Mouse (Mus musculus) hindbrain, embryonic 14.5 days (tissue): ENCODE data around the gene Acp6. TPM values are rescaled to one million over a fixed set of nuclear protein-coding genes. Genes with fewer than 3 reads are reported as not detected.

ENCODE experiments used
- ATAC-seq: fragments of 200-750 bp; cut with Nextera tagmentation; 2 replicates; pipeline ENCODE4 v1.8.0; 2017; ENCODE audit warnings: moderate number of reproducible peaks, mild to moderate bottlenecking, moderate TSS enrichment, moderate library complexity; ENCODE audit not compliant: low FRiP score
- DNase-seq: peaks from one replicate; pipeline ENCODE4 v3.0.0-alpha.2; 2015; ENCODE audit warnings: low spot score
- H3K27ac ChIP-seq: fragments of 300-500 bp; sonication (generic); 2 replicates; pipeline ENCODE4 v1.5.1; 2014; ENCODE audit warnings: mild to moderate bottlenecking, moderate library complexity
- H3K27me3 ChIP-seq: fragments of 300-500 bp; sonication (generic); 2 replicates; pipeline ENCODE4 v1.6.1; 2014; ENCODE audit warnings: mild to moderate bottlenecking, low read length, mixed read lengths; ENCODE audit not compliant: control insufficient read depth, insufficient read depth
- H3K36me3 ChIP-seq: fragments of 300-500 bp; sonication (generic); replicated peaks from 2 replicates; pipeline ENCODE4 v1.6.1; 2014; ENCODE audit not compliant: control insufficient read depth, insufficient read depth
- H3K4me1 ChIP-seq: fragments of 300-500 bp; sonication (generic); replicated peaks from 2 replicates; pipeline ENCODE4 v1.6.1; 2014; ENCODE audit warnings: antibody characterized with exemption, low read length, mixed read lengths; ENCODE audit not compliant: control insufficient read depth, insufficient read depth
- H3K4me2 ChIP-seq: fragments of 300-500 bp; sonication (generic); replicated peaks from 2 replicates; pipeline ENCODE4 v1.6.1; 2014; ENCODE audit warnings: mild to moderate bottlenecking, moderate library complexity
- H3K4me3 ChIP-seq: fragments of 300-500 bp; sonication (generic); replicated peaks from 2 replicates; pipeline ENCODE4 v1.5.1; 2014; ENCODE audit warnings: mild to moderate bottlenecking, low read length
- H3K9ac ChIP-seq: fragments of 300-500 bp; sonication (generic); 2 replicates; pipeline ENCODE4 v1.6.1; 2014
- H3K9me3 ChIP-seq: fragments of 300-500 bp; sonication (generic); 2 replicates; pipeline ENCODE4 v1.6.1; 2016; ENCODE audit warnings: low read length; ENCODE audit not compliant: control insufficient read depth
- WGBS: fragments of 180-500 bp; shearing (Covaris S2); extraction: QIAGEN DNeasy Blood & Tissue Kit; methylation state at CpG from one replicate; pipeline ENCODE4 v1.1.7; 2014; 5-methylcytosine and 5-hydroxymethylcytosine counted together
- polyA plus RNA-seq: library from polyadenylated mRNA; unstranded; fragments of >200 nt; fragmentation: Nextera tagmentation; extraction: Ambion mirVana; gene quantifications from 2 replicates; pipeline ENCODE4 v1.2.1, GENCODE M21; 2014

The Acp6 gene
- polyA plus RNA-seq, 1 experiment from 2014 or later, result 14.1 TPM

DNA sequence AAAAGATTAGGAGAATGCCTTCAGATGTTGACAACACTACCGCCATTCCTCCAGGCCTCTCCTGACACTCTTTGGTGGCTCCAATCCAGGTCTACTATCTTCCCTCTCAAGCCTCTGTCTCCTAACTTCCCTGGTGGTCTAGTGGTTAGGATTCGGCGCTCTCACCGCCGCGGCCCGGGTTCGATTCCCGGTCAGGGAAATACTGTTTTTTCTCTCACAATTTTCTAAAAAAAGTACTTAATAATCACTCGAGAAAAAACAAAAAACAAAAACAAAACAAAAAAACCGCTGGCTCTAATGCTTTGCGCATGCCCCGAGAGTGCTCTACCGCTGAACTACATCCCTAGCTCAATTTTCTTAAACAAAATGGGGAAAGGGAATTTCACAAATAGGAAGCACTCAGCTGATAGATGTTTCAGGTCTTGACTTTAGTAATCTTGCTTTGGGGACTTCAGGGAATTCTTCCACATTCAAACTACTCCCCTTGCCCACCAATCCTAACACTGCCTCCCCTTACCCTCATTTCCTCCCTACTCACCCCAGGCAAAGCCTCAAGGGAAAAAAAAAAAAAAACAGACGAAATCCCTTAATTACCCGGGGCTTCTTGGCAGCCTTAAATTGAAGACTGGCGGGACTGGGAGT is 498 bp upstream of the Acp6 start:
- WGBS, result 1% methylated on average over 17 of the region's 17 CpGs
- peak overlapping the region; percentile 65 for H3K9ac ChIP-seq

DNA sequence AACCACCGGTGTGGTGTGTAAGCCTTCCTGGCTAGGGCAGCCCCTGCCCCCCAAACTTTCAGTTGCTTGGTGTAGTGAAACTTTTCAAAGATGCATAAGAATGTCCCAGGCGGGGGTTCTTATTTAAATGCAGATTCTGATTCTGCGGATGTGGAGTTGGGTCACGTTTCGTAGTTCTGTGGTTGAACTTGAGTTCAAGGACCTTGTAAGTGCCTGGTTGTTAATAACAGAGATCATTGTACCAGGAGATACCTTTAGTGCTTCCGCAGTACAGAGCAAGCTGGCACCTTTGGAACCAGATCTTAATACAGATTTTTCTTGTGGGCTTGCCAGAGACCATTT is 903 bp downstream of the Acp6 start:
- H3K4me3 ChIP-seq, result peak overlapping the region; percentile 58
- H3K4me1 ChIP-seq, result peaks cover 8% of the 10 kb centered on the region
- DNase-seq (no peak), ATAC-seq (no peak)
- WGBS, result 7% methylated on average over 6 of the region's 6 CpGs
- no peaks in the 10 kb centered on the region for H3K27me3 ChIP-seq
- H3K27ac ChIP-seq, result no peak overlapping the region
- H3K4me2 ChIP-seq, result peak overlapping the region; percentile 74
- no peaks in the 10 kb centered on the region for H3K36me3 ChIP-seq
- peak overlapping the region; percentile 65 for H3K9ac ChIP-seq
- H3K9me3 ChIP-seq, result no peaks in the 10 kb centered on the region

More for the DNA sequence above, 498 bp upstream of the Acp6 start:
- no peaks in the 10 kb centered on the region for H3K36me3 ChIP-seq
- no peaks in the 10 kb centered on the region for H3K9me3 ChIP-seq
- DNase-seq (peak; percentile 93), ATAC-seq (peak; percentile 73)
- peaks cover 8% of the 10 kb centered on the region for H3K4me1 ChIP-seq
- 0 out of 2 replicates have a peak overlapping the region, but pooled peaks have one; percentile 35 for H3K27ac ChIP-seq
- peak overlapping the region; percentile 58 for H3K4me3 ChIP-seq
- H3K27me3 ChIP-seq, result no peaks in the 10 kb centered on the region
- H3K4me2 ChIP-seq, result peak overlapping the region; percentile 74

DNA sequence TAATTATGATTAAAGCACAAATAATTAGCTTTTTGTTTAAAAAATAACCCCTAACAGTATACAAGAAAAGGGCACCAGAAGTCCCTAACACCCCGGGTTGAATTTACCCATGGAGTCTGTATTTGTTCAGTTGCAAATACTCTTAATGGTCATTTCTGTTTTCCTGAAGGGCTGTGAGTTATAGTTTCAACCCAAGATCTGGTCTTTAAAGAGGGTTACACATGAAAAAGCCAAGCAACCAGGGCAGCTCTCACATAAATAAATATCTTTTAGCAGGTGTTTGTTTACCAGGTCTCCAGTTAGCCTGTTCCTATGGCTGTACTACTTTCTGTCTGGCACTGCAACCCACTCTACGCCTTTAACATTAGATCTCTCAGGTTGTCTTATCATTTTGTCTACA is 1.4 kb downstream of the Acp6 start:
- 80% methylated on average over 2 of the region's 2 CpGs for WGBS
- peaks cover 8% of the 10 kb centered on the region for H3K4me1 ChIP-seq
- H3K4me3 ChIP-seq, result no peak overlapping the region
- H3K4me2 ChIP-seq, result peak overlapping the region; percentile 74
- H3K9ac ChIP-seq, result no peak overlapping the region
- no peak for DNase-seq
- H3K27ac ChIP-seq, result no peak overlapping the region
- no peaks in the 10 kb centered on the region for H3K9me3 ChIP-seq
- no peaks in the 10 kb centered on the region for H3K27me3 ChIP-seq
- no peaks in the 10 kb centered on the region for H3K36me3 ChIP-seq
- ATAC-seq, result no peak

DNA sequence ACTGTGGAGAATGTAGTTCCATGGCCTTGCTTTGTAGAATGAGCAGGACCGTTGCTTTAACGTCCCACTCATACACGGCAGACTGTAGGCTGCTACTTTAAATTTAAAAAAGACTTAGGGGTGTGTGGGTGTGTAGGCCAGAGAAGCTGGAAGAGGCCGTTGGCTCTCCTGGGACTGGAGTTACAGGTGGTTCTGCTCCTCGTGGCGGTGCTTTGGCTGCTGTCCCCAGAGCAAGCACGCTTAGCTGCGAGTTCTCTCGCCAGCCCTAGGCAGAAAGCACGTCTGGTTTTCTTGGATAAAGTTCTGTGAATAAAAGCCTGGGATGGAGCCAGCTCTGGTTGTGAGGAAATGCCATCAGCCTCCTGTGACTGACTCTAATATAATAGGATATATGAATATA is 2.3 kb downstream of the Acp6 start:
- DNase-seq (no peak), ATAC-seq (no peak)
- Histone ChIP-seq H3K27ac (no peak overlapping the region), H3K4me2 (no peak overlapping the region), H3K9me3 (no peaks in the 10 kb centered on the region), H3K4me3 (no peak overlapping the region), H3K36me3 (no peaks in the 10 kb centered on the region), H3K27me3 (no peaks in the 10 kb centered on the region), H3K4me1 (peaks cover 8% of the 10 kb centered on the region), H3K9ac (no peak overlapping the region)
- 53% methylated on average over 10 of the region's 10 CpGs for WGBS

DNA sequence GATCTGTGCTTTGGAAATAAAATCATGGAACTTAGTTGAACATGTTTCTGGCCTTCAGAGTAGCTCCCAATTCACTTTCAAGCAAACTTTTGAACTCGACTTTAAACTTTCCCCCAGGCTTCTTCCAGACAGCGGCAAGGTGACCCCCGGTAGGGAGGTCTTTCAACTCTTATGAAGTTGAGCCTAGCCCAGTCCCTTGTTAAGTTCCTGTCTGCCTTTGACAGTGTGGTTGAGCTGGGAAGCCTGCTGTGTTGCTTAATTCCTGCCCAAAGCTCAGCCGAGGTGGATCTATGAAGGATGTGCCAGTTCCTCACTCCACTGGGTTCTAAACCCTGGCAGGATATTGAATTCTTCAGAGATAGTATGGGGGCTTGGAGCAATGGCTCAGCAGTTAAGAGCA is 3.2 kb downstream of the Acp6 start:
- Histone ChIP-seq H3K27me3 (no peaks in the 10 kb centered on the region), H3K36me3 (no peaks in the 10 kb centered on the region), H3K4me3 (no peak overlapping the region), H3K4me1 (peaks cover 8% of the 10 kb centered on the region), H3K9me3 (no peaks in the 10 kb centered on the region), H3K27ac (no peak overlapping the region), H3K4me2 (no peak overlapping the region), H3K9ac (no peak overlapping the region)
- ATAC-seq, result no peak
- DNase-seq, result no peak
- WGBS, result 63% methylated on average over 4 of the region's 4 CpGs

DNA sequence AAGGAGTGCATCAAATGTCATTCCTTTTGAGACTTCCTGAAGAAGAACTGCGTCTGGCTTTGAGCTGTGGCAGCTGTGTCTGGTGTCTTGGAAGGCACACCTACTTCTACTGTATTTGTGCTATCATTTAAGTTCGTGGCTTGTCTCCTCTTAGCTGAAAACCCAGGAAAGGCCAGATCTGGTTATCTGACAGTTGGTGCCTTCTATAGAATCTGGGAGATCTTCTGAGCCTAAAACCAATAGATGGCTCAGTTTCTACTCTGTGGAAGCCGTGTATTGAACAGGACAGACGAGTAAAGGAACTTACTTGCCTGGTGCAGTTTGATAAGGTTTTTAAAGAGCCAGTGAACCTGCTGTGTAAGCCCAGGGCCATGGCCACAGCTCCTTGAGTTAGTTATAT is 5.9 kb downstream of the Acp6 start:
- WGBS, result 87% methylated on average over 4 of the region's 4 CpGs
- Histone ChIP-seq H3K27me3 (no peaks in the 10 kb centered on the region), H3K27ac (no peak overlapping the region), H3K36me3 (no peaks in the 10 kb centered on the region), H3K4me1 (peaks cover 4% of the 10 kb centered on the region), H3K4me3 (no peak overlapping the region), H3K9ac (no peak overlapping the region), H3K9me3 (no peaks in the 10 kb centered on the region), H3K4me2 (no peak overlapping the region)
- ATAC-seq (no peak), DNase-seq (no peak)

DNA sequence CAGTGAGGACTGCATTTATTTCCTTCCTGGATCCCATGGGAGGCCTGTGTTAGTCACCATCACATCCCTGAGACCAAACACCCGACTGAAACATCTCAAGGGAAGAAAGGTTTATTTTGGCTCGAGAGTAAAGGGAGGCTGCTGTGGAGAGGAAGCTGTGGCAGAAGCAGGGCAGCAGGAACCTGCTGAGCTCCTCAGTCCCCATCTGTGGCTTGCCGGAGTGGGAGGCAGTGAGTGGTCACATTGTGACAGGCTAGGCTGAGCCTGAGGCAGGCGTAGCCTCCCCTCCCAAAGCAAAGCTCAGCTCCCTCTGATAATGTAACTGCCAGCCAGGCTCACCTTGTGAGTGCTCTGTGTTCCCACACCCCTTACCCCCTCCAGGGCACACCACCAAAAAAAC is 8.5 kb downstream of the Acp6 start:
- Histone ChIP-seq H3K4me3 (no peak overlapping the region), H3K27ac (no peak overlapping the region), H3K27me3 (no peaks in the 10 kb centered on the region), H3K9ac (no peak overlapping the region), H3K4me2 (no peak overlapping the region), H3K36me3 (no peaks in the 10 kb centered on the region), H3K4me1 (no peaks in the 10 kb centered on the region), H3K9me3 (no peaks in the 10 kb centered on the region)
- WGBS, result 79% methylated on average over 4 of the region's 4 CpGs
- DNase-seq (no peak), ATAC-seq (no peak)

DNA sequence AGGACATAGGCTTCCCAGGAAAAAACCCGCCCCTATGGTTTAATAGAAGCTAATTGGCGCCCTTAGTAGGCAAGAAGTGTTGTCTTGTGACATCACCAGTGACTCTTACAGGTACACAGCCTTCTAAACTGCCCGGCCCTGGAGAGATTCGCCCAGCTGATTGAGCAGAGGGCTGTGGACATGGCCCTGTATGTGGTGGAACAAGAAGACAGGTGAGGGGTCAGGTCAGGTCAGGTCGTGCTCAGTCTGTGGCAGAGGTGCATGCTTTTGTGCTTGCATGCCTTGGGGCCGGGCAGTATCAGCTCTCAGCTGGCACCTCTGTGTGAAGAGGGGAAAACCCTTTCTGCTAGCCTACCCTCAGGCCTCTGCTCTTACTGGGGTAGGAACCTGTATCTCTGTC is 13.0 kb downstream of the Acp6 start:
- H3K36me3 ChIP-seq, result no peaks in the 10 kb centered on the region
- H3K27ac ChIP-seq, result no peak overlapping the region
- H3K4me1 ChIP-seq, result no peaks in the 10 kb centered on the region
- ATAC-seq (no peak), DNase-seq (no peak)
- H3K4me3 ChIP-seq, result no peak overlapping the region
- H3K9me3 ChIP-seq, result no peaks in the 10 kb centered on the region
- 85% methylated on average over 6 of the region's 6 CpGs for WGBS
- H3K9ac ChIP-seq, result no peak overlapping the region
- no peak overlapping the region for H3K4me2 ChIP-seq
- no peaks in the 10 kb centered on the region for H3K27me3 ChIP-seq

DNA sequence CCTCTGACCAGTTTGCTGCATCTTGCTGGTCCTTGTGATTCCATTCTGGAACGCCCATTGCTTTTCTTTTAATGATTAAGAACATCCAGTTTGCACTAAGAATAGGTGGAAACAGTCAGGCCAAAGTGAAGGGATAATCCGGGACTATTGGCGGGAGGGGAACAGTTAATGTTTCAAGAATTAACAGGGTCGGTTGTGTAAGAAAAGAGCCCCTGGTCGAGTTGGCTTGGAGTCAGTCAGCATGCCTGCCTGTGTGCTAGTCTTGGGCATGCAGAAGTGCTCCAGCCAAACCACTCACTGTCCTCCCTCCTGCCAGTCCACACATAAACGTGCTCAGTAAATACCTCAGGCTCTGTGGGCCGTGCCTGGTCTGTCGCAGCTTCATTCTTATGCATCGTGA is 13.7 kb downstream of the Acp6 start:
- Histone ChIP-seq H3K4me3 (no peak overlapping the region), H3K9ac (no peak overlapping the region), H3K4me1 (no peaks in the 10 kb centered on the region), H3K36me3 (no peaks in the 10 kb centered on the region), H3K4me2 (no peak overlapping the region), H3K27me3 (no peaks in the 10 kb centered on the region), H3K9me3 (no peaks in the 10 kb centered on the region), H3K27ac (no peak overlapping the region)
- ATAC-seq, result no peak
- no peak for DNase-seq
- WGBS, result 68% methylated on average over 9 of the region's 9 CpGs

DNA sequence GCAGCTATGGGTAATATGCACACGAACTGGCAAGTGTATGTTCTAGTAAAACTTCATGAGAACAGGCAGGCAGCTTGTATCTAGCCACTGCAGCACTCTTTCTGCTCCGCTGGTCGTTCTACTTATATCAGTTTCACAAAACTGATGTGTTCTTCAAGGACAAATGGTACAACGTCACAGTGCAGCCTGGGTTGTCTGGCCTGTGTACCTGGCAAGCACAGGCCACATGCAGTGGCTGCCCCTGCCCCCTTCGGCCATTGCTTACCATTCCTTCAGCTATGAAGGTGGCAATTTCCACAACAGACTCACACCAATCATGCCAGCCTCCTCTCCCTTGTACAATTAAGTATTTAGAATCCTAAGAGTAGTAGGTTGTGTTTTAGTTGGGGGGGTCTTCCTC is 14.1 kb downstream of the Acp6 start:
- no peak for DNase-seq
- Histone ChIP-seq H3K4me2 (no peak overlapping the region), H3K9ac (no peak overlapping the region), H3K27ac (no peak overlapping the region), H3K4me1 (no peaks in the 10 kb centered on the region), H3K9me3 (no peaks in the 10 kb centered on the region), H3K4me3 (no peak overlapping the region), H3K27me3 (no peaks in the 10 kb centered on the region), H3K36me3 (no peaks in the 10 kb centered on the region)
- whole genome bisulfite sequencing, result 90% methylated on average over 5 of the region's 5 CpGs
- ATAC-seq, result no peak
